Mouse (Mus musculus) small intestine, adult 2 months (tissue): ENCODE data around the gene Spast.

ENCODE experiments used
- CTCF ChIP-seq: fragments of 200-500 bp; IDR thresholded peaks from 2 replicates; pipeline ENCODE4 v1.5.1; 2012; ENCODE audit warnings: low read depth, mild to moderate bottlenecking, control low read depth, inconsistent platforms, low read length, moderate library complexity, mixed read lengths; ENCODE audit not compliant: insufficient replicate concordance, insufficient read length; ENCODE audit errors: extremely low read depth
- POLR2A ChIP-seq: fragments of 200-500 bp; IDR thresholded peaks from 2 replicates; pipeline ENCODE4 v1.6.1; 2012; ENCODE audit warnings: low read depth, mild to moderate bottlenecking, control low read depth, inconsistent platforms, low read length, moderate library complexity

DNA sequence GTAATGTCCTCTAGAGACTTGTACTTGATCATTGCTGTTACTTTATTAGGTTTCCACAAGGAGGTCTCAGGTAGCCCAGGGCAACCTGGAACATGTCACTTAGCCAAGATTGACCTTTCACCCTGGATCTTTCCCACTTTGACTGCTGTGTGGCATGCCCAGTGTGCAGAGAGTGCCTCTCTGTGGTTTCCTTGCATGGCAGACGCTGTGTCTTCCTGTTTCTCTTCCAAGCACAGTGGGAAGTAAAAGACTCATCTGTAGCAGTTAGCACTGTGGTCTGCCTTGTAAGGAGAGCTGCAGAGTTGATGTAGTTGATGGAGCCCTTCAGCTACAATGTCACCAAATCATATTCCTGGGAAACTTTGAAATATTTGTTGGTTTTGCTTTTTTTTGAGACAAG is 75.9 kb downstream of the Spast start:
- no peak for TF ChIP-seq POLR2A
- no peak for TF ChIP-seq CTCF
